Mouse (Mus musculus) brown adipose tissue, adult 24 weeks (tissue): Measurements from ENCODE around the gene Prss38. TPM values are rescaled to one million over a fixed set of nuclear protein-coding genes. Genes with fewer than 3 reads are reported as not detected.

Experiments
- H3K27ac ChIP-seq: fragments of 200-500 bp; replicated peaks from 2 replicates; pipeline ENCODE4 v1.5.1; 2012; ENCODE audit warnings: low read depth, mild to moderate bottlenecking, low read length
- H3K4me1 ChIP-seq: fragments of 200-500 bp; 2 replicates; pipeline ENCODE4 v1.6.1; 2012; ENCODE audit warnings: low read length, mixed read lengths; ENCODE audit not compliant: control insufficient read depth, insufficient read depth, insufficient read length
- H3K4me3 ChIP-seq: fragments of 200-500 bp; 2 replicates; pipeline ENCODE4 v1.5.1; 2012; ENCODE audit warnings: low read depth, mild to moderate bottlenecking, low read length, moderate library complexity; ENCODE audit not compliant: insufficient read depth
- polyA plus RNA-seq: library from polyadenylated mRNA; stranded (reverse); fragments of >200 nt; gene quantifications from 2 replicates; pipeline ENCODE4 v1.2.4, GENCODE M21; 2012; ENCODE audit not compliant: missing spikeins, insufficient read depth, insufficient read length

Prss38 gene
- polyA plus RNA-seq, 1 experiment, result not detected

- H3K4me3 ChIP-seq, result no peak overlapping the region
- no peak overlapping the region for H3K27ac ChIP-seq
- H3K4me1 ChIP-seq, result no peaks in the 10 kb centered on the region
Measured at GRCm38 (mm10) chr11:59350326-59350725, 25.1 kb downstream of the Prss38 start.

GRCm38 (mm10) chr11:59346166-59346910 lies 29.1 kb downstream of the Prss38 start:
- H3K4me3 ChIP-seq, result no peak overlapping the region
- H3K27ac ChIP-seq, result no peak overlapping the region
- H3K4me1 ChIP-seq, result no peaks in the 10 kb centered on the region

GRCm38 (mm10) chr11:59342956-59343355 lies 32.5 kb downstream of the Prss38 start:
- Histone ChIP-seq H3K27ac (no peak overlapping the region), H3K4me3 (no peak overlapping the region), H3K4me1 (no peaks in the 10 kb centered on the region; the same call in 1 of the 2 replicates)

- Histone ChIP-seq H3K27ac (no peak overlapping the region), H3K4me3 (no peak overlapping the region)
Measured at GRCm38 (mm10) chr11:59338736-59339120, 36.7 kb downstream of the Prss38 start.

GRCm38 (mm10) chr11:59337955-59338735 lies 37.3 kb downstream of the Prss38 start:
- no peak overlapping the region for H3K4me3 ChIP-seq
- no peaks in the 10 kb centered on the region; the same call in 1 of the 2 replicates for H3K4me1 ChIP-seq
- no peak overlapping the region for H3K27ac ChIP-seq

More at GRCm38 (mm10) chr11:59338736-59339120, 36.7 kb downstream of the Prss38 start:
- no peaks in the 10 kb centered on the region; the same call in 1 of the 2 replicates for H3K4me1 ChIP-seq

- H3K4me1 ChIP-seq, result no peaks in the 10 kb centered on the region; the same call in 1 of the 2 replicates
- H3K27ac ChIP-seq, result no peak overlapping the region
- H3K4me3 ChIP-seq, result no peak overlapping the region
Measured at GRCm38 (mm10) chr11:59336381-59336780, 39.1 kb downstream of the Prss38 start.

GRCm38 (mm10) chr11:59335942-59336341 lies 39.5 kb downstream of the Prss38 start:
- no peaks in the 10 kb centered on the region; the same call in 1 of the 2 replicates for H3K4me1 ChIP-seq
- H3K27ac ChIP-seq, result no peak overlapping the region
- H3K4me3 ChIP-seq, result no peak overlapping the region

GRCm38 (mm10) chr11:59335150-59335549 lies 40.3 kb downstream of the Prss38 start:
- H3K27ac ChIP-seq, result no peak overlapping the region
- no peaks in the 10 kb centered on the region; the same call in 1 of the 2 replicates for H3K4me1 ChIP-seq

GRCm38 (mm10) chr11:59332938-59333337 lies 42.5 kb downstream of the Prss38 start:
- H3K4me1 ChIP-seq, result no peaks in the 10 kb centered on the region; the same call in 1 of the 2 replicates
- H3K4me3 ChIP-seq, result no peak overlapping the region
- no peak overlapping the region for H3K27ac ChIP-seq

More at GRCm38 (mm10) chr11:59335150-59335549, 40.3 kb downstream of the Prss38 start:
- no peak overlapping the region for H3K4me3 ChIP-seq

- Histone ChIP-seq H3K27ac (no peak overlapping the region), H3K4me3 (no peak overlapping the region), H3K4me1 (no peaks in the 10 kb centered on the region)
Measured at GRCm38 (mm10) chr11:59331167-59331869, 44.1 kb downstream of the Prss38 start.

- no peak overlapping the region for H3K4me3 ChIP-seq
- no peak overlapping the region for H3K27ac ChIP-seq
- no peaks in the 10 kb centered on the region for H3K4me1 ChIP-seq
Measured at GRCm38 (mm10) chr11:59330560-59330959, 44.9 kb downstream of the Prss38 start.

- Histone ChIP-seq H3K4me1 (no peaks in the 10 kb centered on the region), H3K4me3 (no peak overlapping the region), H3K27ac (no peak overlapping the region)
Measured at GRCm38 (mm10) chr11:59329616-59330015, 45.8 kb downstream of the Prss38 start.

- H3K27ac ChIP-seq, result no peak overlapping the region
- H3K4me1 ChIP-seq, result no peaks in the 10 kb centered on the region
- no peak overlapping the region for H3K4me3 ChIP-seq
Measured at GRCm38 (mm10) chr11:59327625-59328024, 47.8 kb downstream of the Prss38 start.

GRCm38 (mm10) chr11:59324777-59325176 lies 50.7 kb downstream of the Prss38 start:
- H3K4me1 ChIP-seq, result no peaks in the 10 kb centered on the region
- no peak overlapping the region for H3K4me3 ChIP-seq
- H3K27ac ChIP-seq, result no peak overlapping the region

GRCm38 (mm10) chr11:59322988-59323387 lies 52.5 kb downstream of the Prss38 start:
- H3K4me1 ChIP-seq, result no peaks in the 10 kb centered on the region
- no peak overlapping the region for H3K27ac ChIP-seq
- H3K4me3 ChIP-seq, result no peak overlapping the region
